Mouse (Mus musculus): Measurements from ENCODE around the gene Mtrf1l. TPM values are rescaled to one million over a fixed set of nuclear protein-coding genes. Genes with fewer than 3 reads are reported as not detected.

The Mtrf1l gene
- 11.5 and 13.4 TPM in 2 replicates for total RNA-seq (2014; rRNA removed)
- polyA plus RNA-seq (2015; fragmentation: Nextera tagmentation; extraction: Ambion mirVana), result 6.6 TPM in 2 replicates

- WGBS, result under 1% methylated on average over 47 of the region's 47 CpGs
- peak; percentile 96 for DNase-seq
These were observed at the start of gene Mtrf1l for GRCm38 (mm10) chr10:5823740-5824491. TSS of gene Mtrf1l (minus strand) at chr10:5823910.

DNA sequence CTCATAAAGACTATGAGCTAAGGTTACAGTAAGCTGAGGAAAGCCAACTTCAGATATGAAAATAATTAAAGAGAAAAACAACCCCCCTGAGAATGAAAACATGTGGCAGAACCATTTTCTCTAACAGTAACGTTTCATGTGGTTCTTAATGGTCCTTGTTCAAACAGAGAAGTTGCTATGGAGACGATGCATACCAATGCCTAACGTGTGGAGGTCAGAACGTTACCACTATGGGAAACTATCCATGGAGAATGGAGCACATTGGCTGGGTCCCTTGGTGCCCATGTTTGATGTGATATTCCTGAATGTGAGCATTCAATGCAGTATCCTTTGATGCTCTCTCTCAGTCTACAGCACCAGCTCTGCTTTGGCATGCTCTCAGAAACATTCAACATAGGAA, 47.4 kb upstream of the Mtrf1l start:
- ATAC-seq (no peak), DNase-seq (no peak)
- no peak overlapping the region for H3K4me3 ChIP-seq (ENCODE audit: low read depth, low read length)
- H3K9me3 ChIP-seq (ENCODE audit: low read length), result no peaks in the 10 kb centered on the region
- no peaks in the 10 kb centered on the region for H3K27me3 ChIP-seq (ENCODE audit: insufficient read depth, low read length)
- no peak overlapping the region for H3K4me2 ChIP-seq (ENCODE audit: low read depth)
- no peak overlapping the region for H3K27ac ChIP-seq (ENCODE audit: low read depth, low read length)
- no peak for TF ChIP-seq CTCF (IDR thresholded peaks at IDR 0.05; ENCODE audit: low read depth)
- H3K4me1 ChIP-seq (ENCODE audit: insufficient read depth), result 0 out of 2 replicates have a peak, but pooled peaks cover 7% of the 10 kb centered on the region
- no peak overlapping the region for H3K9ac ChIP-seq
- 38% methylated on average over 4 of the region's 4 CpGs for WGBS
- no peaks in the 10 kb centered on the region for H3K36me3 ChIP-seq (ENCODE audit: insufficient read depth)

More at GRCm38 (mm10) chr10:5823740-5824491, at the start of gene Mtrf1l:
- Histone ChIP-seq H3K4me3 (ENCODE audit: low read depth, low read length) (peak within 1 kb of the TSS; percentile 94), H3K9ac (peak within 1 kb of the TSS; percentile 78), H3K4me2 (ENCODE audit: low read depth) (peak within 1 kb of the TSS; percentile 83), H3K9me3 (ENCODE audit: low read length) (no peaks in the 10 kb centered on the region), H3K4me1 (ENCODE audit: insufficient read depth) (peaks cover 13% of the 10 kb centered on the region), H3K27me3 (ENCODE audit: insufficient read depth, low read length) (no peaks in the 10 kb centered on the region), H3K27ac (ENCODE audit: low read depth, low read length) (peak within 1 kb of the TSS; percentile 85), H3K36me3 (ENCODE audit: insufficient read depth) (peaks cover 13% of the 10 kb centered on the region)
- ATAC-seq, result peak; percentile 97
- peak; percentile 17 for TF ChIP-seq CTCF (IDR thresholded peaks at IDR 0.05; ENCODE audit: low read depth)

GRCm38 (mm10) chr10:5867981-5868552, 44.4 kb upstream of the Mtrf1l start:
- 23% methylated on average over 11 of the region's 11 CpGs for WGBS
- H3K27ac ChIP-seq (ENCODE audit: low read depth, low read length), result peak overlapping the region; percentile 45; the same call in 1 of the 2 replicates
- no peaks in the 10 kb centered on the region for H3K27me3 ChIP-seq (ENCODE audit: insufficient read depth, low read length)
- H3K4me2 ChIP-seq (ENCODE audit: low read depth), result peak overlapping the region; percentile 37
- DNase-seq (peak; percentile 66), ATAC-seq (peak; percentile 82)
- H3K36me3 ChIP-seq (ENCODE audit: insufficient read depth), result no peaks in the 10 kb centered on the region
- no peak overlapping the region; the same call in 1 of the 2 replicates for H3K9ac ChIP-seq
- H3K4me1 ChIP-seq (ENCODE audit: insufficient read depth), result 0 out of 2 replicates have a peak, but pooled peaks cover 7% of the 10 kb centered on the region
- TF ChIP-seq CTCF (IDR thresholded peaks at IDR 0.05; ENCODE audit: low read depth), result no peak
- H3K9me3 ChIP-seq (ENCODE audit: low read length), result no peaks in the 10 kb centered on the region
- H3K4me3 ChIP-seq (ENCODE audit: low read depth, low read length), result no peak overlapping the region

GRCm38 (mm10) chr10:5865996-5866395, 42.3 kb upstream of the Mtrf1l start:
- WGBS, result 55% methylated on average over 2 of the region's 2 CpGs
- ATAC-seq (no peak), DNase-seq (no peak)
- no peaks in the 10 kb centered on the region for H3K36me3 ChIP-seq (ENCODE audit: insufficient read depth)
- no peaks in the 10 kb centered on the region for H3K27me3 ChIP-seq (ENCODE audit: insufficient read depth, low read length)
- H3K4me3 ChIP-seq (ENCODE audit: low read depth, low read length), result no peak overlapping the region
- peak; percentile 40 for TF ChIP-seq CTCF (IDR thresholded peaks at IDR 0.05; ENCODE audit: low read depth)
- no peak overlapping the region for H3K27ac ChIP-seq (ENCODE audit: low read depth, low read length)
- 0 out of 2 replicates have a peak, but pooled peaks cover 7% of the 10 kb centered on the region for H3K4me1 ChIP-seq (ENCODE audit: insufficient read depth)
- no peaks in the 10 kb centered on the region for H3K9me3 ChIP-seq (ENCODE audit: low read length)
- H3K9ac ChIP-seq, result no peak overlapping the region
- H3K4me2 ChIP-seq (ENCODE audit: low read depth), result no peak overlapping the region

DNA sequence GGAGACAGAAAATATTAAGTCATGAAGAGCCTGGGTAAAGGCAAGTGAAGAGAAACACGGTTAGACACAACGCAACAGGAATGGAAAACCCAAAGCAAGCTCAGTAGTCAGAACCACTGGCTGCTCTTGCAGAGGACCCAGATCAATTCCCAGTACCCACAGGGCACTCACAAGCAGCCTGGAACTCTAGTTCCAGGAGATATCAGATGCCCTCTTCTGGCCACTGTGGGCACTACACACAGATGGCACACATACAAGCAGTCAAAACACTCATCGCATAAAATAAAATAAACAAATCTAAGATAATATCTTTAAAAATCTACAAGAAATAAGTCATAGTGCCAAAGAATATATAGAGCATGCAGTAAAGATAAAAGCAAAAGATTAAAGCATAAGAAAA, 39.0 kb upstream of the Mtrf1l start:
- Histone ChIP-seq H3K27me3 (ENCODE audit: insufficient read depth, low read length) (no peaks in the 10 kb centered on the region), H3K9me3 (ENCODE audit: low read length) (no peaks in the 10 kb centered on the region), H3K9ac (no peak overlapping the region), H3K4me2 (ENCODE audit: low read depth) (no peak overlapping the region), H3K27ac (ENCODE audit: low read depth, low read length) (no peak overlapping the region), H3K4me3 (ENCODE audit: low read depth, low read length) (no peak overlapping the region), H3K36me3 (ENCODE audit: insufficient read depth) (no peaks in the 10 kb centered on the region), H3K4me1 (ENCODE audit: insufficient read depth) (no peaks in the 10 kb centered on the region)
- 0 out of 2 replicates have a peak, but pooled peaks have one; percentile 14 for TF ChIP-seq CTCF (IDR thresholded peaks at IDR 0.05; ENCODE audit: low read depth)
- ATAC-seq (no peak), DNase-seq (no peak)
- 98% methylated on average over 3 of the region's 3 CpGs for WGBS

GRCm38 (mm10) chr10:5860849-5861248, 37.1 kb upstream of the Mtrf1l start:
- WGBS, result 92% methylated on average over 3 of the region's 3 CpGs

GRCm38 (mm10) chr10:5859729-5860128, 36.0 kb upstream of the Mtrf1l start:
- H3K27ac ChIP-seq (ENCODE audit: low read depth, low read length), result no peak overlapping the region
- H3K4me3 ChIP-seq (ENCODE audit: low read depth, low read length), result no peak overlapping the region
- no peaks in the 10 kb centered on the region for H3K27me3 ChIP-seq (ENCODE audit: insufficient read depth, low read length)
- no peak overlapping the region for H3K9ac ChIP-seq
- H3K9me3 ChIP-seq (ENCODE audit: low read length), result no peaks in the 10 kb centered on the region
- H3K36me3 ChIP-seq (ENCODE audit: insufficient read depth), result no peaks in the 10 kb centered on the region
- 75% methylated on average over 4 of the region's 4 CpGs for WGBS
- DNase-seq (no peak), ATAC-seq (peak; percentile 25; the same call in 1 of the 2 replicates)
- no peak overlapping the region for H3K4me2 ChIP-seq (ENCODE audit: low read depth)
- H3K4me1 ChIP-seq (ENCODE audit: insufficient read depth), result no peaks in the 10 kb centered on the region
- peak; percentile 49 for TF ChIP-seq CTCF (IDR thresholded peaks at IDR 0.05; ENCODE audit: low read depth)

More at GRCm38 (mm10) chr10:5860849-5861248, 37.1 kb upstream of the Mtrf1l start:
- Histone ChIP-seq H3K27me3 (ENCODE audit: insufficient read depth, low read length) (no peaks in the 10 kb centered on the region), H3K27ac (ENCODE audit: low read depth, low read length) (no peak overlapping the region), H3K36me3 (ENCODE audit: insufficient read depth) (no peaks in the 10 kb centered on the region), H3K4me3 (ENCODE audit: low read depth, low read length) (no peak overlapping the region), H3K9me3 (ENCODE audit: low read length) (no peaks in the 10 kb centered on the region), H3K9ac (no peak overlapping the region), H3K4me1 (ENCODE audit: insufficient read depth) (no peaks in the 10 kb centered on the region), H3K4me2 (ENCODE audit: low read depth) (no peak overlapping the region)
- no peak for TF ChIP-seq CTCF (IDR thresholded peaks at IDR 0.05; ENCODE audit: low read depth)
- ATAC-seq, result no peak
- no peak for DNase-seq
